Mouse (Mus musculus) left cerebral cortex, adult 18-20 months (tissue): Measurements from ENCODE around the gene Zfp790. TPM values are rescaled to one million over a fixed set of nuclear protein-coding genes. Genes with fewer than 3 reads are reported as not detected.

Experiments used
- DNase-seq, 2 experiments: peaks; one replicate each; pipeline ENCODE4 v3.0.0; 2021 to 2022; ENCODE audit warnings: low spot score in 2 of 2, mixed read lengths in 1 of 2
- long read RNA-seq, 2 experiments: library from polyadenylated mRNA; stranded (forward); transcript quantifications; one replicate each; pipeline ENCODE4 v2.0.0; 2021
- total RNA-seq, 2 experiments: library from RNA; stranded (reverse); gene quantifications; 2 replicates each; pipeline ENCODE4 v1.2.3; 2021

Zfp790 gene
- total RNA-seq = 10 to 100 TPM; 23.9 to 24.1 TPM
- long read RNA-seq, experiment 1, transcript Zfp790-201 (5 exons, 3,376 nt) = major isoform, 14 of 27 reads
- long read RNA-seq, experiment 1, partial matches to known transcripts = 7 of 27 reads
- long read RNA-seq, experiment 1, other reads (novel, unspliced or antisense) = 4 of 27 reads
- long read RNA-seq, experiment 2, transcript Zfp790-201 (5 exons, 3,376 nt) = major isoform, 7 of 13 reads
- long read RNA-seq, experiment 2, partial matches to known transcripts = 0 of 13 reads
- long read RNA-seq, experiment 2, other reads (novel, unspliced or antisense) = 4 of 13 reads

- peak; percentile 82 to 92 for DNase-seq
Observed at GRCm38 (mm10) chr7:29815910-29816429, at the start of gene Zfp790. Gene Zfp790 (plus strand): TSS chr7:29816114.

GRCm38 (mm10) chr7:29767058-29767686, 48.7 kb upstream of the Zfp790 start:
- peak; percentile 86 to 89 for DNase-seq

GRCm38 (mm10) chr7:29768090-29768900, 47.6 kb upstream of the Zfp790 start, which contains the start of gene Zfp84:
Gene Zfp84 (plus strand): TSS chr7:29768552.
- peak; percentile 83 to 88 for DNase-seq

GRCm38 (mm10) chr7:29768980-29769379, 46.9 kb upstream of the Zfp790 start:
- no peak for DNase-seq

- no peak for DNase-seq
Observed at GRCm38 (mm10) chr7:29773503-29773902, 42.4 kb upstream of the Zfp790 start.

GRCm38 (mm10) chr7:29774371-29774770, 41.5 kb upstream of the Zfp790 start:
- no peak for DNase-seq

- no peak for DNase-seq
Observed at GRCm38 (mm10) chr7:29776568-29776967, 39.3 kb upstream of the Zfp790 start.

GRCm38 (mm10) chr7:29777372-29777771, 38.5 kb upstream of the Zfp790 start:
- DNase-seq = no peak

- DNase-seq = peak; percentile 79 to 87
Observed at GRCm38 (mm10) chr7:29783871-29784551, 31.9 kb upstream of the Zfp790 start, which contains the start of gene Zfp30. Gene Zfp30 (plus strand): TSS chr7:29783998.

GRCm38 (mm10) chr7:29785023-29785422, 30.9 kb upstream of the Zfp790 start:
- DNase-seq = no peak

GRCm38 (mm10) chr7:29785888-29786287, 30.0 kb upstream of the Zfp790 start:
- no peak for DNase-seq

GRCm38 (mm10) chr7:29792906-29793305, 23.0 kb upstream of the Zfp790 start:
- no peak for DNase-seq

- DNase-seq = no peak
Observed at GRCm38 (mm10) chr7:29807046-29807445, 8.9 kb upstream of the Zfp790 start.

GRCm38 (mm10) chr7:29812244-29812643, 3.7 kb upstream of the Zfp790 start:
- DNase-seq = no peak

GRCm38 (mm10) chr7:29814381-29814780, 1.5 kb upstream of the Zfp790 start:
- DNase-seq = no peak

- DNase-seq = no peak
Observed at GRCm38 (mm10) chr7:29815061-29815784, 691 bp upstream of the Zfp790 start.

- peak; percentile 75 to 83 for DNase-seq
Observed at GRCm38 (mm10) chr7:29818619-29819254, 2.8 kb downstream of the Zfp790 start.

- DNase-seq = no peak
Observed at GRCm38 (mm10) chr7:29828001-29828400, 12.1 kb downstream of the Zfp790 start.

- DNase-seq = no peak
Observed at GRCm38 (mm10) chr7:29829804-29830203, 13.9 kb downstream of the Zfp790 start.

- DNase-seq = no peak
Observed at GRCm38 (mm10) chr7:29836816-29837215, 20.9 kb downstream of the Zfp790 start.
